Mouse (Mus musculus): ENCODE measurements around the gene Terf2.
A peak's percentile ranks its signal among the peaks of the same experiment; 100 is the strongest.
"Not testable (repeated sequence)": the region's sequence is repeated elsewhere in the genome, so short reads cannot be mapped to it uniquely, and the experiment has no call there.

Terf2 gene

GRCm38 (mm10) chr8:107056973-107057369 lies 39.4 kb downstream of the Terf2 start:
- DNase-seq (ENCODE audit: low read depth, low spot score) = no peak

DNA sequence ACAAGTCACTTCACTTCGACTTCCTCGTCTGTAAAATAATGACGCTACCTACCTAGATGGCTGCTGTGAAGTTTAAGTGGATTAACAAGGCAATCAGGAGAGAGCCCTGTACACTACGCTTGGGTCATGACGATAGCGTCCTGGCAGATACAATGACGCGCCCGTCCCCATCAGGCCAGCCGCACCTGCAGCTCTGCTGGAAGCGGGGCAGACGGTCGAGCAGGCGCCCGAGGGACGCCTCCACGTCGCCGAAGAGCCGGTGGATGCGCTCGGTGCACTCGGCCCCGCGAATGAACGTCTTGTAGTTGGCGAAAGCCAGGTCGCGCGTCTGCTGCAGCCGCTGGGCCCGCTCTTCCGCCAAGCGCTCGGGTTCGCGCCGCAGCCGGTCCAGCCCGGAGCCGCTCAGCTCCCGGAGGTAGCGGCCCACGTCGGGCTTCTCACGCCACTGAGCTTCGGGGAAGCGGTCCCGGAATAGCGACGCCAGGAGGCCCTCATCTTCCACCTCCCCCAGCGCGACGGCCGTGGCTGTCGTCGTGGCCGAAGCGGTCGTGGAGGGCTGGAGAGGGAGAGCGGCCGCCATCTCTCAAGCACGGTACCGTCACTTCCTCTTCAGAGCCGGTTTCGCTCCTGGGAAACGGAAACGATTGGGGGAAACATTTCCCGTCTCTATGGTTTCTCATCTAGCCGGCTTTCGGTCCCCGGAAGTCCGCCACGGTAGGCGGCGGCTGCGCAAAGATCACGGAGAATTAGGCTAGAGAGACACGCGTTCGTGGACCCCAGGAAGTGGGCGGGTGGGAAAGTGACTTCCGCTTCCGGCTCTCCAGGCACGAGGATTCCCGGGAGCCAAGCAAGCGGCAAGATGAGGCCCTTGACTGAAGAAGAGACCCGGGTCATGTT lies 40.0 kb downstream of the Terf2 start, which contains the start of the genes Cog8 and Nip7:
Gene Cog8, minus strand, starts transcription at position 614 of the 897 bp plus-strand sequence.
Gene Nip7, plus strand, starts transcription at position 802 of the 897 bp plus-strand sequence.
- peak; percentile 96 for DNase-seq (ENCODE audit: low read depth, low spot score)

GRCm38 (mm10) chr8:107052046-107052445 lies 44.3 kb downstream of the Terf2 start:
- no peak for DNase-seq (ENCODE audit: low read depth, low spot score)

- no peak for DNase-seq (ENCODE audit: low read depth, low spot score)
Measured at GRCm38 (mm10) chr8:107049480-107049879, 46.9 kb downstream of the Terf2 start.

- DNase-seq (ENCODE audit: low read depth, low spot score) = peak; percentile 48
Measured at GRCm38 (mm10) chr8:107048061-107048941, 48.0 kb downstream of the Terf2 start, which contains the start of gene Pdf. Gene Pdf, minus strand, starts transcription at chr8:107048614.

GRCm38 (mm10) chr8:107046976-107047375 lies 49.4 kb downstream of the Terf2 start:
- no peak for DNase-seq (ENCODE audit: low read depth, low spot score)

- DNase-seq (ENCODE audit: low read depth, low spot score) = no peak
Measured at GRCm38 (mm10) chr8:107045478-107045877, 50.9 kb downstream of the Terf2 start.

- no peak for DNase-seq (ENCODE audit: low read depth, low spot score)
Measured at GRCm38 (mm10) chr8:107040632-107041031, 55.7 kb downstream of the Terf2 start.

DNA sequence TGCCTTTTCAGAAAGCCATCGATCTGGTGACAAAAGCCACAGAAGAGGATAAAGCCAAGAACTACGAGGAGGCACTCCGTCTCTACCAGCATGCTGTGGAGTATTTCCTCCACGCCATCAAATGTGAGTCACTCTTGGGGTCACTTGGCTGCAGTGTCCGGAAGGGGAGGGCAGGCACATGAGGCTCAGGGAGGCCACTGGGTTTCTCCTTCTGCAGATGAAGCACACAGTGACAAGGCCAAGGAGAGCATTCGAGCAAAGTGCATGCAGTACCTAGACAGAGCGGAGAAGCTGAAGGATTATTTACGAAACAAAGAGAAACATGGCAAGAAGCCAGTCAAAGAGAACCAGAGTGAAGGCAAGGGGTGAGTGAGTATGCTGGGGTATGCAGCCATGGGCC lies 59.7 kb downstream of the Terf2 start:
- DNase-seq (ENCODE audit: low read depth, low spot score) = no peak

GRCm38 (mm10) chr8:107035641-107036040 lies 60.7 kb downstream of the Terf2 start:
- no peak for DNase-seq (ENCODE audit: low read depth, low spot score)

DNA sequence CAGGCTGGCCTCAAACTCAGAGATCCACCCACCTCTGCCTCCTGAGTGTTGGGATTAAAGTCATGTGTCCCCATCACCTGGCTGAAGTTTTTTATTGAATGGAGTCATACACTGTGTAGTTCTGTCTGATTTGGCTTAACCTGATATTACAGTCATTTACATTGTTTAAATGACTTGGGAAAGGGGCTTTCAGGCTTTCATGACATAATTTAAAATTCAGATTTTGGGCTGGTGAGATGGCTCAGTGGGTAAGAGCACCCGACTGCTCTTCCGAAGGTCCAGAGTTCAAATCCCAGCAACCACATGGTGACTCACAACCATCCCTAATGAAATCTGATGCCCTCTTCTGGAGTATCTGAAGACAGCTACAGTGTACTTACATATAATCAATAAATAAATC lies 62.7 kb downstream of the Terf2 start:
- DNase-seq (ENCODE audit: low read depth, low spot score) = not testable (repeated sequence)

- no peak for DNase-seq (ENCODE audit: low read depth, low spot score)
Measured at GRCm38 (mm10) chr8:107031577-107032090, 64.7 kb downstream of the Terf2 start.

GRCm38 (mm10) chr8:107030650-107031576 lies 65.4 kb downstream of the Terf2 start, which contains the start of gene Vps4a:
Gene Vps4a, plus strand, starts transcription at chr8:107031222.
- DNase-seq (ENCODE audit: low read depth, low spot score) = peak; percentile 85

DNA sequence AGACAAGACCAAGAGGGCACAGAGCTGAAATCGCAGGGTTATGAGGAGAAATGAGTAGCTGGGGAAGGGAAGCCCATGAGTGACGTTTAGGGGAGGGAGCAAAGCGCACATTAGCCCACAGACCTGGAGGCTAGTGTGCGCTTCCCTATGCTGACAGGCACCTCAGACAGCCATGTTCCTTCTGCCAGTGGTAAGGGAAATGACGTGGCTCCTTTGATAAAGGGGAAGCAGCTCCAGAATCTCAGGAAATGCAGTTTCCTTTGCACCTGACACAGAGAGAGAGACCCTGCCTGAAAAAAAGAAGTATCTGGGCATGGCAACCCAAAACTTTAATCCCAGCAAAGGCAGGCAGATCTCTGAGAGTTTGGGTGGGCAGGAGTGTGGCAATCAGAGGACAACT lies 66.3 kb downstream of the Terf2 start:
- DNase-seq (ENCODE audit: low read depth, low spot score) = no peak

- no peak for DNase-seq (ENCODE audit: low read depth, low spot score)
Measured at GRCm38 (mm10) chr8:107029310-107029709, 67.0 kb downstream of the Terf2 start.

GRCm38 (mm10) chr8:107023479-107023878 lies 72.9 kb downstream of the Terf2 start:
- no peak for DNase-seq (ENCODE audit: low read depth, low spot score)
